Mouse (Mus musculus) c-Kit-negative CD71-positive TER-119-positive erythroid progenitor cells, embryonic 14.5 days (primary cell): ENCODE results near the gene Pgs1.

Experiments
- DNase-seq: peaks from one replicate; pipeline ENCODE4 v3.0.0-alpha.2; 2013; ENCODE audit warnings: low read depth, low spot score

Pgs1 gene

DNA sequence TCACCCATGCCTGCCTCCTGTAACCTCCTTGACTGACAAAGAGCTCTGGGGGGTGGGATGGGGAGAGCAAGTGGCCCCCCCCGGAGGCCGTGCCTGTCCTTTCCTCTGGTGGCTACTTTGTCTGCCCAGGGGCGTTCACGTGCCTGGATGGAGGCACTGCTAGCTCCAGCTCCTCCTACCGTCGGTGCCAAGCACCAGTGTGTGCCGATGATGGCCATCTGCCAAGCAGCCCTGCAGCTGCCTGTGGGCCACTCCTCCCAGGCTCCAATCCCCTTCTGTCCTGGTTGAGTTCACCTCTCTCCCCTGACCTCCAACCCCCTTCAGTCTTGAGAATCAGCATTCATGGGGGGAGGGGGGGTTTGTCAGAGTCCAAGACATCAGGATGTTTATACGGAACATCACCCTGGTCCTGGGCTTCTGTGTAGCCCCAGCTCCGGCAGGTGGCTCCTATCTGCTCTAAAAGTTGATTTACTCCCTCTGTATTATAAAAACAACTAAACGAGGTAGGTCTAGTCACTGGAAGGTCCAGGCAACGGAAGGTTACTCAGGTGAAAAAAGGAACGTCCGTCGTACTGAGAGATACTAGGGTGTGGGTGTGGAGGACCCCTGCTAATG lies 57.3 kb downstream of the Pgs1 start:
- no peak for DNase-seq

DNA sequence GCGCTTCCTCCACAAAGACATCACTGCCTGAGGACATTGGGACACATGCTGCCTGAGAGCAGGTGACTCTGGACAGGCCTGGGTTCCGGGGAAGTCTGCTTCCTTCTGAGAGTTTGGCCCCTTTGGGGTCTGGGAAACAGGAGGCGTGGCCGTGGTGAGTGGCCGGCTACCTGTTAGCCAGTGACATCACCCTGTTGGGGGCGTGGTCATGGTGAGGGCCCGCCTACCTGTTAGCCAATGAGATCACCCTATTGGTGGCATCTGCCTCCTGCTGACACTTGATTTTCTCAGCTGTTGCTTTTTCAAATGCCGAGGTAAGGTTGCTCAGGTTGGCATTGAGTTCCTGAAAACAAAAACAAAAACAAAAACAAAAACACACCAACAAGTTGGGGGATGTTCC lies 63.5 kb downstream of the Pgs1 start:
- no peak for DNase-seq

GRCm38 (mm10) chr11:118050174-118050573 lies 64.1 kb downstream of the Pgs1 start:
- no peak for DNase-seq

- no peak for DNase-seq
These were observed 72.3 kb downstream of the Pgs1 start for GRCm38 (mm10) chr11:118058367-118058766.

- no peak for DNase-seq
These were observed 72.8 kb downstream of the Pgs1 start for GRCm38 (mm10) chr11:118058872-118059271.

DNA sequence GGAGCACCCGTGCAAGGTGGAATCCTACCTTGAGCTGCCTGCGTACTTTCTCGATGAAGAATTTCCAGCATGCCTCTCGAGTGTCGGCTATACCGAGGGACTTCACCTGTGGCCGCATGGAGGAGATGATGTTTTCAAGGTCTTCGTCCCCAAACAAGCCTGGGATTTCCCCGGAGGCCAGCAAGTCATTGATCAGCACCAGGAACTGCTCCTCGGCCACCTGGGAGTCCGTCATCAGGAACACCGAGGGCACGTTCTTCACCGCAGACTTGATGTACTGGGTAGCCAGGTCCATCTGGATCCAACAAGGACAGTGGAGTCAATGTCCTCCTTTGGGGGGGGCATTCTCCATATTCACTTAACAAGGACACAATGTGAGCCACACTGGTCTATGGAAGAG lies 73.9 kb downstream of the Pgs1 start:
- no peak for DNase-seq

- no peak for DNase-seq
These were observed 81.5 kb downstream of the Pgs1 start for GRCm38 (mm10) chr11:118067588-118067987.

DNA sequence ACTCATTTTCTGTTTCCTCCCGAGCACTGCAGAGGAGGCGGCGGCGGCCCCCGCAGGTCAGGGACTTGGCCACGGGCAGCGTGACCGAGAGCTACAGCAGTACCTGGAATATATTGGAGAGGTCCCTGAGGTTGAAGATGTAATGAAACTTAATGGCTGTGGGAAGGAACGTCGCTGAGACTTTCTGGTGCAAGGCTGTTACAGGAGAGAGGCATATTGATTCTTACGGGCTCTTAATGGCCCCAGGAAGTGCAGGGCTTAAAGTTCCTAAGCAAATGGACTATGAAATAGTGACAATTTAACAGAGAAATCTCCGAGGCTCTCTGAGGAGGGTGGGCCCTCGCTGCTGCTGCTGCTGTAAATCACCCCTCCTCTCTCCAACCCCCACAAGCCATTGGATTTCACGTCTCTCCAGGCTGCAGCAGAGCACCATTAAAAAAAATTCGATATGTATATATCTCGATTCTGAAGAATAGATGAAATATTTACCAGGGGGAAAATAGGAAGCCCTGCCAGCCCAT lies 82.8 kb downstream of the Pgs1 start:
- DNase-seq: no peak

DNA sequence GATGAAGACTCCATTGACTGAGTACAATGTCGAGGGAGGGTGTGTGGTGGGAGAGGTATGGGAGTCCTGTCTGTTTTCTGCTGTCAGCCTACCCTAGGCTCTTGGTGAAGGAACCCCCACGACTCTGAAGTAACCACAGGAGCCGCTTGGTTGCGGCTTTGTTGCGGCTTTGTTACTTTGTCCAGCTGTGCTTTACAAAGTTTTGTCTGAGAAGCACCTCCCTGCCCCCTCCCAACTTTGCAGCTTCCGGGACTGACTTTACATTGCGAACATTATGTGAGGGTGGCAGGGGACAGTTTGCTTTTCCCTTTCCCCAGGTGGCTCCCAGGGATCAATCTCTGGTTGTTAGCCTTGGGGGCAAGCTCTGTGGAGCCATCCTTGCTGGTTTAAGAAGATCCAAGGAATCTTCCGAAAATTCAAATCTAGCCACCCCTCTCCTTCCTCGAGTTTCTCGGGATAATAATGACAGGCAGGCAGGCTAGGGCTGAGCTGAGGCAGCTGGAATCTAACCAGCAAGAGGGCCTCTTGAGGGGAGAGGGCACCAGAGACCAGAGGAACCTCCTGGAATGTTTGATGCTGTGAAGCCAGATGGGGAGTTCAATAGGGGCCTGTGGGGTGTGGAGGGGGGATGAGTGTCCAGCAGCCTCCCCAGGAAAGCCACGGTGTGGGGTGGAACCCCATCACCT lies 85.3 kb downstream of the Pgs1 start:
- DNase-seq: no peak
